Mouse (Mus musculus): ENCODE data around the gene Gabrd. TPM values are rescaled to one million over a fixed set of nuclear protein-coding genes. Genes with fewer than 3 reads are reported as not detected.

Gabrd gene
- polyA plus RNA-seq, 1 experiment from 2014 or later = 0.21 TPM

DNA sequence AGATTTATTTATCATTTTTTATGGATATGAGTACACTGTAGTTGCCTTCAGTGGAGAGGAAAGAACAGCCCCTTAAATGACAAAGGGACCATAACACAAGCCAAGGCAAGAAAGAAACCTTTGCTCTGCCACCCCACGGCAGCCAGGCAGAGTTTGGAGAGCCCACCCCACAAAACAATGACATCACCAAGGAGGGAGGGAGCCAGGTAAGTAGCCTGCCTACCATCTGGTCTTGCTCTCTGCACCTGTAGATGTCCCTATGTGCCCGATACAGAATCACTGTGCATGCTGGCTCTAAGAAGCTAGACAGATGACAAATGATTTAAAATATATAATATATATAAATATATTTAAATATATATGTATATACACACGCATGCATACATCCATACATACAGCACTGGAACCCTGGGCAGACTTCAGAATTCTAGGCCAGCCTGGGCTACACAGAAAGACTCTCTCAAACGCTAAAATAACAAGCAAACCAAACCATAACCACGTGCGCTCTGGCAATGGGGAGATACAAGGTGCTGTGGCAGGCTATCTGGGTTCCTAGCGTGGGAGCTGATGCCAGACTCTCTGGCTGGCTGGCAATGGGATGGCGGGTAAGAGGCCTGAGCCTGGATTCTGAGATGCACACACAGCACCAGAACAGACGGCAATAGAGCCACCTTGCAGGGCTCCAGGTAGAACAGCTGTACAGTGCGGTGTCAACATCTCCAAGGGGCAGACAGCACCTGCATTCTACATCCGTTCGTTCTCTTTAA, 61.4 kb downstream of the Gabrd start:
- no peak for ATAC-seq (ENCODE audit: insufficient number of reproducible peaks, insufficient read depth, low FRiP score, low TSS enrichment, low read depth)
- no peak overlapping the region for H3K4me2 ChIP-seq
- 87% methylated on average over 12 of the region's 12 CpGs for WGBS
- H3K36me3 ChIP-seq = no peaks in the 10 kb centered on the region
- H3K27ac ChIP-seq = no peak overlapping the region
- H3K27me3 ChIP-seq = no peaks in the 10 kb centered on the region
- H3K4me3 ChIP-seq (replicated peaks) = no peak overlapping the region
- H3K9ac ChIP-seq (replicated peaks) = no peak overlapping the region
- H3K9me3 ChIP-seq = no peaks in the 10 kb centered on the region
- no peaks in the 10 kb centered on the region for H3K4me1 ChIP-seq (replicated peaks)

Other genes with a start within 250 kb of the Gabrd start
- gene Ski, start 175.5 kb downstream of the Gabrd start, polyA plus RNA-seq (2016; fragmentation: Nextera tagmentation; extraction: Ambion mirVana) = 18.4 and 18.8 TPM in 2 replicates
- gene Faap20, start 148.3 kb downstream of the Gabrd start, polyA plus RNA-seq (2016; fragmentation: Nextera tagmentation; extraction: Ambion mirVana) = 96.0 and 99.2 TPM in 2 replicates
- 7.9 and 9.0 TPM in 2 replicates for gene Prkcz, start 36.8 kb downstream of the Gabrd start, polyA plus RNA-seq (2016; fragmentation: Nextera tagmentation; extraction: Ambion mirVana)
- gene Cfap74, start 11.1 kb upstream of the Gabrd start, polyA plus RNA-seq (2016; fragmentation: Nextera tagmentation; extraction: Ambion mirVana) = 5.6 and 6.8 TPM in 2 replicates
- gene Tmem52, start 71.0 kb upstream of the Gabrd start, polyA plus RNA-seq (2016; fragmentation: Nextera tagmentation; extraction: Ambion mirVana) = not detected in 2 replicates
- 538 and 556 TPM in 2 replicates for gene Gnb1, start 93.2 kb upstream of the Gabrd start, polyA plus RNA-seq (2016; fragmentation: Nextera tagmentation; extraction: Ambion mirVana)
- 95.3 and 95.4 TPM in 2 replicates for gene Nadk, start 164.3 kb upstream of the Gabrd start, polyA plus RNA-seq (2016; fragmentation: Nextera tagmentation; extraction: Ambion mirVana)
- gene Slc35e2, start 203.3 kb upstream of the Gabrd start, polyA plus RNA-seq (2016; fragmentation: Nextera tagmentation; extraction: Ambion mirVana) = 10.9 and 11.6 TPM in 2 replicates
- gene Cdk11b, start 226.7 kb upstream of the Gabrd start, polyA plus RNA-seq (2016; fragmentation: Nextera tagmentation; extraction: Ambion mirVana) = 78.4 and 82.4 TPM in 2 replicates
- not detected in 2 replicates for gene Gm10563, start 247.3 kb upstream of the Gabrd start, polyA plus RNA-seq (2016; fragmentation: Nextera tagmentation; extraction: Ambion mirVana)

All from limb, embryonic 12.5 days (tissue).